Mouse (Mus musculus): ENCODE measurements around the gene Arhgef26. TPM values are rescaled to one million over a fixed set of nuclear protein-coding genes. Genes with fewer than 3 reads are reported as not detected.

Arhgef26 gene
- total and polyA plus RNA-seq, 2 experiments from 2014 or later = 16.5 to 26.7 TPM

GRCm38 (mm10) chr3:62348514-62349217 is 10.5 kb downstream of the Arhgef26 start:
- WGBS = 90% methylated on average over 6 of the region's 6 CpGs
- TF ChIP-seq CTCF (IDR thresholded peaks at IDR 0.05) = no peak
- no peaks in the 10 kb centered on the region for H3K4me1 ChIP-seq (ENCODE audit: insufficient read depth, low read length)

GRCm38 (mm10) chr3:62349218-62349897 is 11.2 kb downstream of the Arhgef26 start:
- no peak for ATAC-seq (ENCODE audit: low FRiP score)

More at GRCm38 (mm10) chr3:62348514-62349217, 10.5 kb downstream of the Arhgef26 start:
- Histone ChIP-seq H3K9me3 (ENCODE audit: low read length) (no peaks in the 10 kb centered on the region), H3K4me3 (ENCODE audit: low read depth, low read length) (no peak overlapping the region), H3K27me3 (ENCODE audit: insufficient read depth, low read length) (no peaks in the 10 kb centered on the region), H3K36me3 (ENCODE audit: insufficient read depth, low read length) (no peaks in the 10 kb centered on the region), H3K4me2 (ENCODE audit: low read depth, low read length, poor library complexity, severe bottlenecking) (no peak overlapping the region), H3K27ac (ENCODE audit: low read depth, low read length) (no peak overlapping the region), H3K9ac (replicated peaks; ENCODE audit: low read length, poor library complexity, severe bottlenecking) (no peak overlapping the region)
- ATAC-seq (ENCODE audit: low FRiP score) (no peak), DNase-seq (ENCODE audit: low spot score) (no peak)

GRCm38 (mm10) chr3:62352071-62352470 is 13.9 kb downstream of the Arhgef26 start:
- WGBS = 87% methylated on average over 4 of the region's 4 CpGs
- Histone ChIP-seq H3K9ac (replicated peaks; ENCODE audit: low read length, poor library complexity, severe bottlenecking) (no peak overlapping the region), H3K4me1 (ENCODE audit: insufficient read depth, low read length) (no peaks in the 10 kb centered on the region), H3K27ac (ENCODE audit: low read depth, low read length) (no peak overlapping the region), H3K4me3 (ENCODE audit: low read depth, low read length) (no peak overlapping the region), H3K4me2 (ENCODE audit: low read depth, low read length, poor library complexity, severe bottlenecking) (no peak overlapping the region), H3K27me3 (ENCODE audit: insufficient read depth, low read length) (no peaks in the 10 kb centered on the region), H3K9me3 (ENCODE audit: low read length) (no peaks in the 10 kb centered on the region), H3K36me3 (ENCODE audit: insufficient read depth, low read length) (no peaks in the 10 kb centered on the region)
- ATAC-seq (ENCODE audit: low FRiP score) (no peak), DNase-seq (ENCODE audit: low spot score) (no peak)
- no peak for TF ChIP-seq CTCF (IDR thresholded peaks at IDR 0.05)

More at GRCm38 (mm10) chr3:62349218-62349897, 11.2 kb downstream of the Arhgef26 start:
- Histone ChIP-seq H3K9me3 (ENCODE audit: low read length) (no peaks in the 10 kb centered on the region), H3K4me1 (ENCODE audit: insufficient read depth, low read length) (no peaks in the 10 kb centered on the region), H3K36me3 (ENCODE audit: insufficient read depth, low read length) (no peaks in the 10 kb centered on the region), H3K9ac (replicated peaks; ENCODE audit: low read length, poor library complexity, severe bottlenecking) (no peak overlapping the region), H3K4me2 (ENCODE audit: low read depth, low read length, poor library complexity, severe bottlenecking) (no peak overlapping the region), H3K27me3 (ENCODE audit: insufficient read depth, low read length) (no peaks in the 10 kb centered on the region), H3K27ac (ENCODE audit: low read depth, low read length) (no peak overlapping the region), H3K4me3 (ENCODE audit: low read depth, low read length) (no peak overlapping the region)
- no peak for DNase-seq (ENCODE audit: low spot score)
- no peak for TF ChIP-seq CTCF (IDR thresholded peaks at IDR 0.05)
- WGBS = 79% methylated on average over 11 of the region's 11 CpGs

- TF ChIP-seq CTCF (IDR thresholded peaks at IDR 0.05) = no peak
- H3K4me3 ChIP-seq (ENCODE audit: low read depth, low read length) = no peak overlapping the region
- H3K4me2 ChIP-seq (ENCODE audit: low read depth, low read length, poor library complexity, severe bottlenecking) = no peak overlapping the region
- no peaks in the 10 kb centered on the region for H3K4me1 ChIP-seq (ENCODE audit: insufficient read depth, low read length)
- ATAC-seq (ENCODE audit: low FRiP score) (no peak), DNase-seq (ENCODE audit: low spot score) (no peak)
- H3K27me3 ChIP-seq (ENCODE audit: insufficient read depth, low read length) = no peaks in the 10 kb centered on the region
- H3K9ac ChIP-seq (replicated peaks; ENCODE audit: low read length, poor library complexity, severe bottlenecking) = no peak overlapping the region
- H3K9me3 ChIP-seq (ENCODE audit: low read length) = no peaks in the 10 kb centered on the region
- H3K27ac ChIP-seq (ENCODE audit: low read depth, low read length) = no peak overlapping the region
- no peaks in the 10 kb centered on the region for H3K36me3 ChIP-seq (ENCODE audit: insufficient read depth, low read length)
- 96% methylated on average over 4 of the region's 4 CpGs for WGBS
Observed at GRCm38 (mm10) chr3:62352876-62353275, 14.7 kb downstream of the Arhgef26 start.

GRCm38 (mm10) chr3:62367882-62368281 is 29.7 kb downstream of the Arhgef26 start:
- Histone ChIP-seq H3K4me3 (ENCODE audit: low read depth, low read length) (no peak overlapping the region), H3K9me3 (ENCODE audit: low read length) (no peaks in the 10 kb centered on the region), H3K9ac (replicated peaks; ENCODE audit: low read length, poor library complexity, severe bottlenecking) (no peak overlapping the region), H3K4me2 (ENCODE audit: low read depth, low read length, poor library complexity, severe bottlenecking) (no peak overlapping the region), H3K36me3 (ENCODE audit: insufficient read depth, low read length) (no peaks in the 10 kb centered on the region), H3K27me3 (ENCODE audit: insufficient read depth, low read length) (no peaks in the 10 kb centered on the region), H3K27ac (ENCODE audit: low read depth, low read length) (no peak overlapping the region), H3K4me1 (ENCODE audit: insufficient read depth, low read length) (no peaks in the 10 kb centered on the region)
- WGBS = 83% methylated on average over 5 of the region's 5 CpGs
- ATAC-seq (ENCODE audit: low FRiP score) (no peak), DNase-seq (ENCODE audit: low spot score) (no peak)
- TF ChIP-seq CTCF (IDR thresholded peaks at IDR 0.05) = no peak

- H3K9ac ChIP-seq (replicated peaks; ENCODE audit: low read length, poor library complexity, severe bottlenecking) = no peak overlapping the region
- no peaks in the 10 kb centered on the region for H3K9me3 ChIP-seq (ENCODE audit: low read length)
- H3K36me3 ChIP-seq (ENCODE audit: insufficient read depth, low read length) = no peaks in the 10 kb centered on the region
- 77% methylated on average over 2 of the region's 2 CpGs for WGBS
- no peak overlapping the region for H3K4me2 ChIP-seq (ENCODE audit: low read depth, low read length, poor library complexity, severe bottlenecking)
- H3K27ac ChIP-seq (ENCODE audit: low read depth, low read length) = no peak overlapping the region
- no peaks in the 10 kb centered on the region for H3K27me3 ChIP-seq (ENCODE audit: insufficient read depth, low read length)
- DNase-seq (ENCODE audit: low spot score) (no peak), ATAC-seq (ENCODE audit: low FRiP score) (no peak)
- TF ChIP-seq CTCF (IDR thresholded peaks at IDR 0.05) = no peak
- no peaks in the 10 kb centered on the region for H3K4me1 ChIP-seq (ENCODE audit: insufficient read depth, low read length)
- H3K4me3 ChIP-seq (ENCODE audit: low read depth, low read length) = no peak overlapping the region
Observed at GRCm38 (mm10) chr3:62372841-62373240, 34.7 kb downstream of the Arhgef26 start.
